Mouse (Mus musculus) ZHBTc4 (cell line): ENCODE measurements around the gene Neurl4.

Experiments used
- DNase-seq: peaks from one replicate; pipeline ENCODE4 v3.0.0-alpha.2; 2011; ENCODE audit warnings: low read depth, low spot score

Neurl4 gene

DNA sequence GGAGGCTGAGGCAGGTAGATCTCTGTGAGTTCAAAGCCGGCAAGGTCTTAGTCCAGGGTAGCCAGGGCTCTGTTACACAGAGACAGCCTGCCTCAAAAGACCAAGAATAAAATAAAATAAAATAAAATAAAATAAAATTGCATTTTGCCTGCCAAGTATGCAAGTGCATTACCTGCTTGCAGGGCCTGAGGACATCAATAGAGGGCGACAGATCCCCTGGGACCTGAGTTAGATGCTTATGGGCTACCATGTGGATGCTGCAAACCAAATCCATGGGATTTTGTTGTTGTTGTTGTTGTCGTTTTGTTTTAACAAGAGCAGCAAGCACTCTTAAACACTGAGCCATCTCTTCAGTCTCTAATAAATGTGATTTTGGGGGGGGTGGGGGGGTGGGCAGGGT lies 31.4 kb downstream of the Neurl4 start:
- DNase-seq: no peak

DNA sequence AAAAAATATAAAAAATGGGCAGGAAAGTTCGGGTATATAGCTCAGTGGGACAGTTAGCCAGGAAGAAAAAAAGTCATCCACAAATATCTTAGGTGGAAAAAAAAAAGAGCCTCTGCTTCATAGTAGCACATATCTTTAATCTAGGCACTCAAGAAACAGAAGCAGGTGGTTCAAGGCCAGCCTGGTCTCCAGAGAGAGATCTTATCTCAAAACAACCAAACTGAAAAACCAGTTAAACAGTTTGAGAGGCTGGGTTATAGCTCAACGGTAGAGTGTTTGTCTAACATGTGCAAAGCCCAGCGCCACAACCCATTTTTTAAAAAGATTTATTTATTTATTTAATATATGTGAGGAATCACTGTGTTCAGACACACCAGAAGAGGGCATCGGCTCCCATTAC lies 32.2 kb downstream of the Neurl4 start:
- DNase-seq: no peak

DNA sequence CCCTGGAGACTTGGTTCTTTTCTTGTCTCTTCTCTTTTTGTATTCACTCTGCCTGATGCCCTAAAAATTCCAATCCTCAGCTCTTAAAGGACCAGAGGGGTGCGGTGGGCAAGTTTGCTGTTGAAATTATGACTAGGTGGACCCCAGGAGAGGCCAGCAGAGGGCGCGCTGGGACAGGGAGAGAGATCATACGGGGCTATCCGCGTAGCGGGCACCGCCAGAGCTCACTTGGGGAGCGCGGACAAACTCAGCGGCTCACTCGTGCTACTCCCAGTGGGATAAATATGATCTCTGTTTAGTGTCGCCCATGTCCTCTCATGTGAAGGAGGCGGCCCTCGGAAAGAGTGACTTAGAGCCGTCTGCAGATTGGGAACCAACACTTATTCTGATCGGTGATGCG lies 33.3 kb downstream of the Neurl4 start:
- peak; percentile 92 for DNase-seq

DNA sequence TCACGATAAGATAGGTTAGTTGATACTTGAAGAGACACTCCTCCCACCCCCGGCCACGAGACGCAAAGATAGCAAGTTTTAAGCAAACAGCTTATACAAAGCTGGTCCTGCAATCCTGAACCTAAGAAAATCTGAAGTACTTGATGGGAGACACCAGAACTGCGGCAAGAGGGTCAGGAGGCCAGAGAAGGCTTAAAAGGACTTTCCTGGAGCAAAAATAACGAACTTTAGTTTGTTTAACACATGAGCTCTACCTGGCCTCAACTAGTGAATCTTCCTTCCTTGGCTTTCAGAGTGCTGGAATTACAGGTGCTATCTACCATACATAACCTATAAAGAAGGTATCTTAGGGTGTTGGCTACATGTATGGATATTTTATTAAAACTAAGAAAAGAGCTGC lies 33.8 kb downstream of the Neurl4 start:
- no peak for DNase-seq

DNA sequence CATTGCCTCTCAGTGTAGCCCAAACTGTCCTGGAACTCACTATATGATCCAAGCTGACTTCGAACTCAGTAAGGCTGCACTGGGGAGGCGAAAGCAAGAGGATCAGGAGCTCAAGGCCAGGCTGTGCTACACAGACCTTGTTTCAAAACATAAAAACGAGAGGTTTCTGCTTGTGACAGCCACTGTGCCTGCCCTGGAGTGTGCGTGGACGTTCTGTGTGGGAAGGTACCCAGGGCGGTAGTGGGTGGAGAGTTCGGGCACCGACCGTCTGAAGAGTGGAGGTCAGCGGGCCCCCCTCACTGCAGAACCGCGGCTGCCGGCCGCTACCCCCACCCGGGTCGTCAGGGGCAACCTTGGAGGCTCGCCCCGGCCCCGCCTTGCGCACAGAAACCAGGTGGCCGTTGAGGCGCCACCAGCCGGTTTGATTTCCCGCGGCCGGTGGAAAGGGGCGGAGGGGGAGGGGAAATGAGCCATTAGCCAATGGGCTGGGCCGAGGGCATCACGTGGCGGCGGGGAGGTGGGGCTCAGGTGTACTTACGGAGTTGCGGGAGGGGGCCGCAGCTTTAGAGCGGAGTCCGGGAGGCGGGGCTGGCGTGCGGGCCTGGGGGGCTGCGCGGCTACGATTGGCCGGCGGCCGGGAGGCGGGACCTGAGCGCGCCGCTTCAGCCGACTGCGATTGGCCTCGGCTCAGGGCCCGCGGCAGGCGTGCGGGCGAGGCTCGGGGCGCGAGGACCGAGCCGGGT lies 34.4 kb downstream of the Neurl4 start, which contains the start of gene Ybx2:
Ybx2 (plus strand) TSS at position 660 of the 743 bp plus-strand sequence.
- peak; percentile 95 for DNase-seq

DNA sequence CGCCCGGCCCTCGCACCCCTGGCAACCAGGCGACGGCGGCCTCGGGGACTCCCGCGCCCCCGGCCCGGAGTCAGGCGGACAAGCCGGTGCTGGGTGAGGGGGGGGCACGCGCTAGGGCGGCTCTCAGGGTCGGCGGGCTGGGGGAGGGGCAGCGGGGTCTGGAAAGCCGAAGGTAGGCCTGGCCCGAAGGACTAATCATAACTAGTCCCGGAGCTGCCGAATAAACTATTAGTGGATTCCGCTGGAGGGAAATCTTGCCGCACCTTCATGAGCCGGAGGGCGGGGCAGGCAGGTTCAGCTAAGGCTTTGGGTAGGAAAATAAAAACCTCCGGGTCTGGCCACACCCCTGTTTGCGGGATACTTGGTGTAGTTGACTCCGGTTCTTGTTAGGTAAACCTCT lies 35.3 kb downstream of the Neurl4 start:
- DNase-seq: peak; percentile 69

DNA sequence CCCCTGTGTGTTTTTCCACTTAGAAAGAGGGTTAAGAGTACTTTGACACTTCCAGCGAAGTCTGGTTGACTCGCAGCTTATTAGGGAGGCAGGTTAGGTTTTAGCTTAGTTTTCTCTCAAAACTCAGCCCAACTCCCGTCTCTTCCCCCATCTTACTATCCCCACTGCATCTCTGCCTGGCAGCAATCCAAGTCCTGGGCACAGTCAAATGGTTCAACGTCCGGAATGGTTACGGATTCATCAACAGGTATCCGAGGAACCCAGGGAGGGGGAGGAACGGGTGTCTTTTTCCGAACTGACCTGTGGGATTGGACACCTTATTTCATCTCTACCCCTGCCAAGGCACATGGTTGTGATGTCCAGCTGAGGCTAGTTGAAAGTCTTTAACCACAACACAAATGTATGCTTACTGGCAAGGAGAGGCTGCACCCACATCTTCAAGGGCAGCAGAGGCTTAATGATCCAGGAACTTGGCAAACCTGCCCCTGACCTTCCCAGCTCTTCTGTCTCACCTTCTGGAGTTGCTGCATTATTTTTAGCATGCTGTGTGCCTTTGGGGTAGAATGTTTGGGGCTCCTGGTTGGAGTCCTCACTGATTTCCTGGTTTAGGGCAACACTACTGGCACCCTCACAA lies 36.0 kb downstream of the Neurl4 start:
- DNase-seq: no peak

DNA sequence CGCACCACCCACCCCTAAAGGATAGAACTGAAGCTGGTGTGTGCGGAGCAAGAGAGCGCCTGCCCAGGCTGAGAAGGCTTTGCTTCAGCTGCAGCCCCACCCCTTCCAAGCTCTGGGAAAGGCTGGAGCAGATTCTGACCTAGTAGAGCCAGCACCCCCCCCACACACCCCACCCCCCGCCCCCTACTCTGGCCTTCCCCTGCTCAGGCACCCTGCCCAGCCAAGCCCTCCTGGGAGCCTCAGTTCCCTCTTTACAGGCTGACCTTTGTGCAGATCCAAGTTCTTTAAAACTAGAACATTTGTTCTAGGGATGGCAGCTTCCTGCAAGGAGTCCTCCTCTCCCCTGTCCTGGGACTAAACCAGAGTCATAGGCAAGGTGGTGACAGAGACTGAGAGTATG lies 36.5 kb downstream of the Neurl4 start:
- no peak for DNase-seq

DNA sequence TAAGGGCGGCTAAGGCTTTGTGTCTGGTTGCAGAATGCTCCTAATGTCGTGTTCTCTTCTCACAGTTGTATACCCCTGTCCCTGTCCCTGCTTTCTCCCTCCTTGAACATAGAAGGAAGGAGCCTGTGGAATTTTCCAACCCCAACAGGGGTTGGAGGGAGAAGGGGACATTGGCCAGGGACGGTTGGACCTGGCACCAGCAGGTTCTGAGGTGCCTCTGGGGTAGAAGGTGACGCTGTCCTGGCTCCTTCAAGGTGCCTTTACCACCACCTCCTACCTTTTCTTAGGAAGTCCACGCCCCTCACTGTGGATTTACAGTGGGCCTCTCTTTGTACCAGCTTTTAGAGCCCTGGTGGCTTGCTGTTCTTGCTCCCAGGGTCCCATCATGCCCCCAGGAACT lies 37.0 kb downstream of the Neurl4 start:
- no peak for DNase-seq

DNA sequence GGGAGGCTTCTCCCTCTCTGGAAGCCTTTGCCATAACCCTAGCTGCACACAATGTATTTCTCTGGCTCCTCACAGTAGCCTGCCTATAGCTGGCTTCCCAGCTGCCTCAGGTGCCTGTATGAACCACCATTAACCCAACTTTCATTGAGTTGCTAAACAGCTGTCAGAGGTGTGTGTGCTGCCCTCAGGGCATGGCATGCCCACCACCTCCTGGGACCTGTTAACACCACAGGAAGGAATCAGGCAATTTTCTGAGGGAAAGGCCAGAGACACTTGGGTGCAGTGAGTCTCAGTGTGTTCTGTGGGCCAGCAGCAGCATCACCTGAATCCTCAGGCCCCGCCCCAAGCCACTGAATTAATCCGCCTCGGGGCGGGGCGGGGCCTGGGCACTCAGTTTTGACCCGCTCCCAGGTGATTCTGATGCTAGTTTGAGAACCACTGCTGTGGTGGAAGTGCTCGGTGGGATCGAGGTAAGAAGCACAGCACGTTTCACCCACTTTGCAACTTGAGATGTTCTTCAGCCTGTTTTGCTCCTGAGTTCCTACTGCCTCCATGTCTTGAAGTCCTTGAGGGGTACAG lies 37.6 kb downstream of the Neurl4 start:
- peak; percentile 56 for DNase-seq

DNA sequence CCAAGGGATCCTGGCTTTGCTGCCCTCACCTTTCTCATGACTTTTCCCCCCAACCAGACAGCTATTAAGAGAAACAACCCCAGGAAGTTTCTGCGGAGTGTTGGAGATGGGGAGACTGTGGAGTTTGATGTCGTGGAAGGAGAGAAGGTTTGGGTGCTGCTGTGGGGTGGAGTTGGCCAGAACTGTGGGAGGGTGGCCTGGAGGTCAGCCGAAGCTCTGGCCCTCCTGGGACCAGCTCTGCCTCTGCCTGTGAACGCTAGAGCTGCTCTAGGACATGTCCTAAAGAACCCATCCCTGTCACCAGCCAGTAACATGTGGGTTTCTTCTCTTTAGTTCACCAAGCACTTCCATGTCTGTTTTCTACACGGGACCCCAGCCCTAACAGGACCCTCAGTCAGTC lies 38.3 kb downstream of the Neurl4 start:
- no peak for DNase-seq

DNA sequence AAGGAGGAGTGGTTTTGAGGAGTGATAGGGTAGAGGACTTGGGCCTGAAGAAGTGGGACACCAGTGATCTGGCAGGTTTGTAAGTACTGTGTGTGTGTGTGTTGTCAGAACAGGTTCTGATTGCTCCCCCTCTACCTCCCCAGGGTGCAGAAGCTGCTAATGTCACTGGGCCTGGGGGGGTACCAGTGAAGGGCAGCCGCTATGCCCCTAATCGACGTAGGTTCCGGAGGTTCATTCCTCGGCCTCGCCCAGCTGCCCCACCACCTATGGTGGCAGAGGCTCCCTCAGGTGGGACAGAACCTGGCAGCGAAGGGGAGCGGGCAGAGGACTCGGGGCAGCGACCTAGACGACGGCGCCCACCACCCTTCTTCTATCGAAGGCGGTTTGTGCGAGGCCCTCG lies 38.9 kb downstream of the Neurl4 start:
- no peak for DNase-seq

DNA sequence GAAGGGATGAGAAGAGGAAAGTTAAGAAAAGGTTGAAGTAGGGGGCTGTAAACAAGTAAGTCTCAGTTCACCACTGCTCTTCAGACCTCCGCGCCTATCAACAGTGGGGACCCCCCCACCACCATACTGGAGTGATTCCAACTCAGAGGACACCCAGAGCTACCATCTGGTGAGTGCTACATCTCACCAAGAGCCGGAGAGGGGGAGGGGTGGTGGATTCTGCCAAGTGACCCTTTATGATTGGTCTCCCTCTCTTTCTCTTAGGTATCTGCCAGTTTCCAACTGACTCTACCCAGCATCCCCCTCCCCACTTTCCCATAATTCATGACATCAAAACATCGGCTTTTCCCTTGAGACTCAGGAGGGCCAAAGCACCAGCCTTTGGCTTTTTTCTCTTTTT lies 40.1 kb downstream of the Neurl4 start:
- DNase-seq: no peak

DNA sequence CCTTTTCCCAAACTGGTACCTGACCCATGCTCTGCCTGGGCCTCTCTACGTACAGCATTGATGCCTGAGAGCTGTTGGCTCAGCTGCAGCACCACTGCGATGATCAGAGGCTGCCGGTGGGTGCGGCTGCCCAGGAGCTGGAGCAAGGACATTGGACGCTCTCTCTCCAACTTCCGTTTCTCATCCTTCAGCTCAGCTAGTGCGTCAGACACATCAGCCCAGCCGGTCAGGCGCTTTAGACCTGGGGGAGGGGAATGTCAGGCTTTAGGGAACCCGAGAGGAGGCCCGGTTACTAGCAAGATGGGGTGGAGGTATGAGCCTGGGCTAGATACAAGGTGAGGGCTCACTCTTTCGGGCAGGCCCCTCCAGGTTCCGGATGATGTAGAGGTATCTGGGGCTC lies 44.3 kb downstream of the Neurl4 start:
- DNase-seq: no peak

DNA sequence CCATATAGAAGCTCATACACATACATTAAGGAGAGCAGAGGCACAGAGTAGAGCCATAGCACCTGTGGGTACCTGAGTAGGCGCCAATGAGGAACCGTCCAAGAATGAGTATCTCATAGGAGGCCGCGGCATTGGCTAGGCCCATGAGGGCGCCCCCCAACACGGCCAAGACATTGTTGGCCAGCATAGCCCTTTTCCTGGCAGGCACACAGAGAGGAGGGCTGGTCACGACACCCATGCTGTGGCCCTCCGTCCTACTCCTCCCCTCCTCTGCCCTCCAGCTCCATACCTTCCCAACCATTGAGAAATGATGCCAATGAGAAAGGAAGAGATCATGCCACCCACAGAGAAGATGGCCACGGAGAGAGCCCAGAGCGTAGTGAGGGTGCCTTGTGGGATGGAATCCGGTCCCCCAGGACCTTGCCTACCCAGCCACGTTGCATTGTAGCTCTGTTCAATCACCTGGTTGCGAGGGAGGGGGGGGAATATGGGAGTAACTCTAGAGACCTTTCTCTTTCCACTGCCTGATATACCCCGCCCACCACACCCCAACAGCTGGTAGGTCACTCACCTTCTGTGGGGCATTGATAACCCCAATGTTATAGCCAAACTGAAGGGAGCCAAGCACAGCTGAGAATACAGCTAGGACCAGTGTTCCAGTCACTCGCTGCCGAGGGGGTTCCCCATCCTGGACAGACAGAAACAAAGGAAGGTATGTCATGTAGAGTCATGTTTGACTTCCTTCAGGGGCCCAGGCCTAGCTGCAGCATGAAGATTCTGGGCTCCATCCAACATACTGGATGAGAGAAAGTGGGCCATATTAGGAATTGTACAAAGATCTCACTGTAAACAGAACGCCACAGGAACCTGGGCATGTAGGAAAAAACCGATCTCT lies 45.4 kb downstream of the Neurl4 start:
- DNase-seq: no peak

DNA sequence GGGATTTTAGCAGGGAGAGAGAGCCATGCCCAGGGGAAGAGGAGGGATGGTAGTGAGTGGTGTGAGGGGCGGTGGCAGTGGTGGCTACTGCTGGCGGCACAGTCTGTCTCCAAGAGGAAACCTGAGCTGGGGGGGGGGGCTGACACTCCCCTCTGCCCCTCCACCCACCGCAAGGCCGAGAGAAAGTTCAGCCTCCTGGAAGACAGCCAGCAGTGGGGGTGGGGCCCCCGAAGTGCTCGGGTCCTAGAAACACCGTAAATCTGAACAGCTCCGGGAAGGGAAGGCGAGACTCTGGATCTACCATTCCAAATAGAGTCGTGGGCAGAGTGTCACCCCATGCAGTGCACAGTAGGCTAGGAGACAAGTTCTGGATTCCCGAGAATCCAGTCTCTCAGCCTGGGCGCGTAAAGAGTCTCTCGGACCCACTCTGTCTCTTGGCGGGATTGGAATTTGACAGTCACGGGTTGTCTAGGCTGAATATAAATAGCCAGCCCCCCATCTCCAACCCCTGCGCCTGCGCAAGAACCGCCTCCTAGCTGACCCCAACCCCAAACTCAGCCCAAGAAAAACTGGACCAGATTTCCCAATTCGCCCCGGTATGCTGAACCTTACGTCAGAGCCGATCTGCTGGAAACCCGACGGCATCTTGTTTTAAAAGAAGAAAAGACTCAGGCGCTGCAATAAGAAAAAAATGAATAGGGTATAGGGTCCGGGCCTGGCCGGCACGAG lies 46.6 kb downstream of the Neurl4 start:
- DNase-seq: no peak

DNA sequence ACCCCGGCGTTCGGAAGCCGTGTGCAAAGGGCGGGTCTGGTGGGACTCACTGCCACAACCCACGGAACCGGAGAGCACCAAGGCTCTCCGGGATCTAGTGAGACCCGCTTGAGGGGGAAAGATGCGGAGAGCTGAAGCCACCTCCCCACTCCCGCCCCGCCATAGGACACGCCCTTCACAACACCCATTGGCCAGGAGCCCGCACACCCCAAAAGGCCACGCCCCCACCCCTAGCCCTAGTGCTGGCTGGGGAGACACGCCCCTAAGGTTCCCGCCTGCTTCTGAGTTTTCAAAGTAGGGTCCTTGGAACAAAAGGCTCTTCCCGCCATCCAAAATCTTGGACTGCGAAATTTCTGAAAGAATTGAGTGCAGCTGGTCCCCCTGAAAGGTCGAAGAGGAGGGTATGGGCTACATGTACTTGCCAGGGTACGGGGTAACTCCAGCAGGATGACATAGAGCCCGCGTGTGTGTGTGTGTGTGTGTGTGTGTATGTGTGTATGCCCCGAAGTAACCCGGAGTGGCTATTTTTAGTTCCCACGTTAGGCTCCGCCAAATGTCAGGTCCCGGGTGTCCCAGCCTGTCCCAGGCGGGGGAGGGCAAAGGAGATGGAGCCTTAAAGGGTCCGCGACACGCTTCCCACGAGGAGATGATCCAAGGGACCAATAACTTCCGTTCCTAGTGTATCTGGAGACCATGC lies 47.3 kb downstream of the Neurl4 start, which contains the start of gene Slc2a4:
Slc2a4 (minus strand) TSS at position 123 of the 697 bp plus-strand sequence.
- DNase-seq: peak; percentile 97

DNA sequence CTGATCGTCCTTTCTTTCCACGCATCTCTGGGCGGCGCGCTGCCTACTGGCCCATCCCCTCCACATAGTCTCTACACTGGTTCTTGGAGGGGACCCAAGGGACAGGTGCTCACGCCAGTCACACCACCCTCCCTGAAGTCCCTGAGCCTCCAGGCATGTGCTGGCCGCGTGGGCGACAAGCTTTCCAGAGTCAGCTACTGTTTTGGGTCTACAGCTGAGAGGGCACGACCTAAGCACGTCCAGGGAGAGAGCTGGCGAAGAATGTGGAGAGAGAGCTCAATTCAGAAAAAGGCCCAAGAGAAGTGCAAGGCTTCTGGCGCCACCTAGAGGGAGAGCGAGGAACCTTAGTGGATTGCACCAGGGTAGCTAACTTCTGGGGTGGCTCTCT lies 47.9 kb downstream of the Neurl4 start:
- DNase-seq: peak; percentile 91

DNA sequence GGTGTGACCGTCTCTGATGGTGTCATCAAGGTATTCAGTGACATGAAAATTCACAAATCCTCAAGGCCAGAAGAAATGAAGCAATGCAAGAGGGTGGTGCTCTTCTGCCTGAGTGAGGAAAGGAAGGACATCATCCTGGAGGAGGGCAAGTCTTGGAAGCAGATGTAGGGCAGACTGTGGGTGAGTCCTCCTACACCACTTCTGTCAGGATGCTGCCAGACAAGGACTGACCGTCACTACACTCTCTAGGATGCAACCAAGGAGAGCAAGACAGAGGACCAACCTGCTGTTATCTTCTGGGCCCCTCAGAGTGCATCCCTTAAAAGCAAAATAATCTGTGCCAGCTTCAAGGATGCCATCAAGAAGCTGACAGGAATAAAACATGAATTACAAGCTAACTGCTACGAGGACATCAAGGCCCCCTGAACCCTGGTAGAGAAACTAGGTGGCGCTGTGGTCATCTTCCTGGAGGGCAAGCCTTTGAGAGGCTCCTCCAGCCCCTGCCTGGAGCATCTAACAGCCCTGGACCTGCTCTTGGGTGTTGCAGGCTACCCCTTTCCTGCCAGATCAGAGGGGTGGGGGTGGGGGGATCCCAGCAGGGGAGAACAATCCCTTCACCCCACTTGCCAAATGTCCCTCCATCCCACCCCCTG lies 50.1 kb downstream of the Neurl4 start:
- DNase-seq: no peak

DNA sequence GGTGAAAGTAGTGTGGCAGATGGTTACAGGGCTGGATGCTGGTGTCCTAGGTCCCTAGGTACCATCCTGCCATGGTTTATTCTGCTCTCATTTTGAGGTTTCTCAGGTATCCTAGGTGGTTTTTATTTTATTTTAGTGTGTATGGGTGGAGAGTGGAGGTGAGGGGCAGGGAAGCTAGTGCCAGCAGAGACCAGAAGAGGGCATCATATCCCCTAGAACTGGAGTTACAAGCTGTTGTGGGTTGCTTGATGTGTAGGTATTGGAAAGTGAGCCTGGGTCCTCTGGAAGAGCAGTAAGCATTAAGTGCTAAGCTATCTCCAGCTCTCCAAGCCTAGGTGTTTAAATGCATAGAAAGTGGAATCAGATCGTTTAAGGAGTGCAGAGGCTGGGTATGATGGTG lies 51.4 kb downstream of the Neurl4 start:
- DNase-seq: no peak
